Mouse (Mus musculus) liver, adult 2 months (tissue): ENCODE measurements around the gene Nmral1.

Experiments used
- CTCF ChIP-seq: fragments of 200-500 bp; IDR thresholded peaks from 2 replicates; pipeline ENCODE4 v1.5.1; 2011; ENCODE audit warnings: low read depth, low read length, control low read depth
- POLR2A ChIP-seq: fragments of 200-500 bp; IDR thresholded peaks from 2 replicates; pipeline ENCODE4 v1.6.1; 2011; ENCODE audit warnings: low read length, control low read depth; ENCODE audit not compliant: insufficient read depth; ENCODE audit errors: extremely low read depth

DNA sequence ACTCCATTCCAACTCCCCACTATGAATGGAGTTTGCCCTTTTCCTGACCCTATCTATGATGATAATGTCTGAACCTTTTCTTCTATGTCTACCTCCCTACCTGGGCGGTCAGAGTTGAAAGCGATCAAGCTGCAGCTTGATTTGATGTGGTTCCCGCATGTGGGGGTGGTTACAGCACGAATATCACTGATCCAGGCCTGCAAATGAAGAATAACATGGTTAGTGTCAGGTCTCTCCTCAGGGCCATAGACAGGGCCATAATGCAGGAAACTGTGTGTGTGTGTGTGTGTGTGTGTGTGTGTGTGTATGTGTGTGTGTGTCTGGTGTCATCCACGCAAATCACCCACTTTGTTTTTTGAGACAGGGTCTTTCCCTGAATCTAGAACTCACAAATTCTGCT is 42.3 kb downstream of the Nmral1 start:
- TF ChIP-seq CTCF (no peak), POLR2A (no peak)
